Mouse (Mus musculus) ovary, postnatal 14 days (tissue): Measurements from ENCODE around the gene Map7d2.
"Not testable (repeated sequence)": the region's sequence is repeated elsewhere in the genome, so short reads cannot be mapped to it uniquely, and the experiment has no call there.

Experiments
- DNase-seq: peaks from one replicate; pipeline ENCODE4 v3.0.0; 2022; ENCODE audit warnings: low spot score

Map7d2 gene

GRCm38 (mm10) chrX:159414130-159414828 lies at the start of gene Map7d2:
Gene Map7d2, plus strand, starts transcription at chrX:159414572.
- DNase-seq, result no peak

GRCm38 (mm10) chrX:159371831-159372752 lies 42.3 kb upstream of the Map7d2 start, which contains the start of gene Eif1ax:
Gene Eif1ax, plus strand, starts transcription at chrX:159372178.
- peak; percentile 41 for DNase-seq

- DNase-seq, result no peak
Observed at GRCm38 (mm10) chrX:159372753-159373144, 41.6 kb upstream of the Map7d2 start.

- no peak for DNase-seq
Observed at GRCm38 (mm10) chrX:159387105-159387504, 27.3 kb upstream of the Map7d2 start.

- DNase-seq, result no peak
Observed at GRCm38 (mm10) chrX:159388953-159389352, 25.4 kb upstream of the Map7d2 start.

GRCm38 (mm10) chrX:159390347-159390962 lies 23.9 kb upstream of the Map7d2 start:
- DNase-seq, result no peak

- DNase-seq, result no peak
Observed at GRCm38 (mm10) chrX:159391239-159391638, 23.1 kb upstream of the Map7d2 start.

GRCm38 (mm10) chrX:159409253-159409652 lies 5.1 kb upstream of the Map7d2 start:
- no peak for DNase-seq

GRCm38 (mm10) chrX:159414829-159415673 lies 679 bp downstream of the Map7d2 start:
- no peak for DNase-seq

- DNase-seq, result not testable (repeated sequence)
Observed at GRCm38 (mm10) chrX:159430507-159430906, 16.1 kb downstream of the Map7d2 start.

- peak; percentile 7 for DNase-seq
Observed at GRCm38 (mm10) chrX:159442128-159442527, 27.8 kb downstream of the Map7d2 start.

- DNase-seq, result no peak
Observed at GRCm38 (mm10) chrX:159447133-159447532, 32.8 kb downstream of the Map7d2 start.

- DNase-seq, result no peak
Observed at GRCm38 (mm10) chrX:159459006-159459654, 44.8 kb downstream of the Map7d2 start.

GRCm38 (mm10) chrX:159474799-159475198 lies 60.4 kb downstream of the Map7d2 start:
- no peak for DNase-seq

GRCm38 (mm10) chrX:159478243-159478940 lies 64.0 kb downstream of the Map7d2 start:
- DNase-seq, result not testable (repeated sequence)

- no peak for DNase-seq
Observed at GRCm38 (mm10) chrX:159484247-159484646, 69.9 kb downstream of the Map7d2 start.

- no peak for DNase-seq
Observed at GRCm38 (mm10) chrX:159503181-159503580, 88.8 kb downstream of the Map7d2 start.

GRCm38 (mm10) chrX:159508331-159509036 lies 94.1 kb downstream of the Map7d2 start:
- no peak for DNase-seq

- no peak for DNase-seq
Observed at GRCm38 (mm10) chrX:159509042-159509441, 94.7 kb downstream of the Map7d2 start.
